In genomic region chr1:190042197-190042596, GRCm38 (mm10) we compare ENCODE assay signal across 23 mouse cellular contexts.
A peak's percentile ranks its signal among the peaks of the same experiment; 100 is the strongest.
DNase-seq lines count a peak whose midpoint lies in the region; ATAC-seq lines count a peak whose summit lies in the region.
"Had no signal": no experiment of that assay in that cellular context is flagged by ENCODE, and none has a peak within 500 bp of the region (broad histone marks: within the 10 kb centered on the region; RNA-seq: fewer than 3 reads in every experiment).

No protein-coding gene starts in this region.

- intact Hi-C loops in left cerebral cortex, postnatal 4 days (cut with DNase I), result no loop called here

- peak; percentile 32 for DNase-seq in adrenal gland, adult 2 months
- DNase-seq in adrenal gland, postnatal 4 days (ENCODE audit: low spot score in 2 of 2), result no peak
- DNase-seq in kidney, adult 8-10 months, result peak; percentile 93 to 95
- peak; percentile 79 for DNase-seq in yolk sac, embryonic 10.5 days (ENCODE audit: low spot score)
- no peak for DNase-seq in gastrocnemius, adult 18-20 months (ENCODE audit: low spot score)
- no peak for DNase-seq in left cerebral cortex, postnatal 4 days
- DNase-seq: cerebellum, adult 11-12 months; cerebellum, postnatal 14 days; forebrain, postnatal 0 days; gastrocnemius, postnatal 25 days; heart, adult 2 months; lung, adult 2 months; lung, postnatal 14 days; right cerebral cortex, adult 18-20 months; right cerebral cortex, postnatal 4 days; thymus, adult 2 months; thymus, postnatal 4 days had no signal

- no peak overlapping the region for H3K4me2 ChIP-seq in kidney, embryonic 15.5 days
- H3K4me2 ChIP-seq in liver, embryonic 12.5 days, result no peak overlapping the region
- H3K4me2 ChIP-seq: heart, embryonic 13.5 days; hindbrain, embryonic 12.5 days; midbrain, embryonic 11.5 days had no signal

- H3K9me3 ChIP-seq in kidney, embryonic 15.5 days (replicated peaks), result no peaks in the 10 kb centered on the region
- H3K9me3 ChIP-seq in liver, embryonic 12.5 days (replicated peaks), result no peaks in the 10 kb centered on the region
- H3K9me3 ChIP-seq: forebrain, embryonic 10.5 days; heart, embryonic 13.5 days; hindbrain, embryonic 12.5 days had no signal

- no peak overlapping the region for H3K9ac ChIP-seq in kidney, embryonic 15.5 days
- no peak overlapping the region for H3K9ac ChIP-seq in liver, embryonic 12.5 days
- H3K9ac ChIP-seq: forebrain, postnatal 0 days; heart, embryonic 13.5 days; hindbrain, embryonic 12.5 days had no signal

- H3K27ac ChIP-seq in kidney, embryonic 15.5 days, result no peak overlapping the region
- H3K27ac ChIP-seq in liver, embryonic 12.5 days, result no peak overlapping the region
- H3K27ac ChIP-seq: forebrain, embryonic 10.5 days; heart, adult 2 months; heart, embryonic 13.5 days; hindbrain, embryonic 12.5 days had no signal

- no peaks in the 10 kb centered on the region for H3K36me3 ChIP-seq in kidney, embryonic 15.5 days
- no peaks in the 10 kb centered on the region for H3K36me3 ChIP-seq in liver, embryonic 12.5 days
- H3K36me3 ChIP-seq: forebrain, embryonic 10.5 days; heart, embryonic 13.5 days; hindbrain, embryonic 12.5 days had no signal

- no peak overlapping the region for H3K4me3 ChIP-seq in kidney, embryonic 15.5 days (replicated peaks)
- H3K4me3 ChIP-seq in liver, embryonic 12.5 days, result no peak overlapping the region
- H3K4me3 ChIP-seq: forebrain, embryonic 10.5 days; heart, adult 2 months; heart, embryonic 13.5 days; hindbrain, embryonic 12.5 days had no signal

- 76% methylated on average over 4 of the region's 4 CpGs for WGBS in kidney, embryonic 15.5 days
- 63% methylated on average over 4 of the region's 4 CpGs for WGBS in liver, embryonic 12.5 days (ENCODE audit: insufficient replicate concordance)

- H3K27me3 ChIP-seq in kidney, embryonic 15.5 days, result no peaks in the 10 kb centered on the region
- H3K27me3 ChIP-seq in liver, embryonic 12.5 days (replicated peaks), result no peaks in the 10 kb centered on the region
- H3K27me3 ChIP-seq: heart, embryonic 13.5 days had no signal

- peaks cover 14% of the 10 kb centered on the region for H3K4me1 ChIP-seq in kidney, embryonic 15.5 days
- H3K4me1 ChIP-seq in liver, embryonic 12.5 days, result peaks cover 16% of the 10 kb centered on the region; the same call in 1 of the 2 replicates

- ATAC-seq in kidney, embryonic 15.5 days (replicated peaks; ENCODE audit: low FRiP score), result no peak
- ATAC-seq in liver, embryonic 12.5 days, result peak; percentile 48
- ATAC-seq: forebrain, postnatal 0 days had no signal

Comparison
In these comparisons a context has a peak if more than half of its experiments do, and no peak if none do; other contexts are left out.
1. DNase-seq: peak in adrenal gland, adult 2 months (single experiment), kidney, adult 8-10 months (2 of 2) and yolk sac, embryonic 10.5 days (single experiment); none in adrenal gland, postnatal 4 days (0 of 2), gastrocnemius, adult 18-20 months (single experiment) and left cerebral cortex, postnatal 4 days (single experiment).